Mouse (Mus musculus) cerebellum, postnatal 10 days (tissue): ENCODE results near the gene Barhl1.

ENCODE experiments used
- DNase-seq, 2 experiments: peaks; one replicate each; pipeline ENCODE4 v3.0.0; 2021; ENCODE audit warnings: mixed read lengths in 2 of 2

Gene Barhl1

GRCm38 (mm10) chr2:28911331-28912038, 5.0 kb downstream of the Barhl1 start:
- DNase-seq, result peak; percentile 72 to 73

- peak; percentile 57 to 58 for DNase-seq
Observed at GRCm38 (mm10) chr2:28910877-28911276, 5.6 kb downstream of the Barhl1 start.

DNA sequence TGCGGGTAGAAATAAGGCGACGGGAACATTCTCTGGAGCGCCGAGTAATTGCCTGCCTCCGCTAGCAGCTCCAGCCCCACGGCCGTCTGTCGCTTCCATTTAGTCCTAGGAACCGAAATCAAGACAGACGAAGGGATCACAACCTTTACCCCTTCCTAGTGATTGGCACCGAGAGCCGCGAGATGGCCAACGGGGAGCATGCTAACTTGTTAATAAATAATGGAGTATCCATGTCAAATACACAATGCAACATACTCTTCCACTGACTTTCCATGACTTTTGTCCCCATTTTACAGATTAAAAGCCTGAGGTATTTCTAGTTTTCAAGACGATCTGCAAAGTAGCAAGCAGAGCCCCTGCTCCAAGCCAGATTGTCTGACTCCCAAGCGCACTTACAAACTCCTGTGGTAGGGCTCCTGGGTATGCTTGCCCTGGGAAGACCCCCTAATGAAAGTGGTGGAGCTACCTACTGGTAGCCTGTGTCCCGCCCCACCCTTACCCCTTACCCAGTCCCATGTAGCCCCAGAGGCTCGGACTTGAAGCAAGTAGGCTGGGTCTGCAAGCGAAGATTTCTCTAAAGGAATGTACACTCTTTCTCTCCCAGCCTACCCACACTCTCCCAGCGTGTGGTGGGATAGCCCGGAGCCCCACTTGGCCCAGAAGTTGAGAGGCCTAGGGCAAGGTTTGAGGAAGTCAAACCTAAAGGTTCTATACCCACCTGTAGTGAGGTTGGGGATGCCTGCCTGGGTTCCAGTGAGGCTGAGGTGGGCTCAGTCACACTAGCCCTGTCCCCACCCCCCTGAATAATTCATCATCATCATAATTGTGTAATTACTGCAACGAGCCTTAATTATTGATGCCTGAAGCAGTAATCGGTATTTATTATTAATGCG, 6.4 kb downstream of the Barhl1 start:
- DNase-seq, result peak; percentile 29 to 40

GRCm38 (mm10) chr2:28909186-28909817, 7.2 kb downstream of the Barhl1 start:
- DNase-seq, result peak; percentile 46 to 56

- DNase-seq, result peak; percentile 73 to 86
Observed at GRCm38 (mm10) chr2:28908389-28909153, 7.9 kb downstream of the Barhl1 start.

DNA sequence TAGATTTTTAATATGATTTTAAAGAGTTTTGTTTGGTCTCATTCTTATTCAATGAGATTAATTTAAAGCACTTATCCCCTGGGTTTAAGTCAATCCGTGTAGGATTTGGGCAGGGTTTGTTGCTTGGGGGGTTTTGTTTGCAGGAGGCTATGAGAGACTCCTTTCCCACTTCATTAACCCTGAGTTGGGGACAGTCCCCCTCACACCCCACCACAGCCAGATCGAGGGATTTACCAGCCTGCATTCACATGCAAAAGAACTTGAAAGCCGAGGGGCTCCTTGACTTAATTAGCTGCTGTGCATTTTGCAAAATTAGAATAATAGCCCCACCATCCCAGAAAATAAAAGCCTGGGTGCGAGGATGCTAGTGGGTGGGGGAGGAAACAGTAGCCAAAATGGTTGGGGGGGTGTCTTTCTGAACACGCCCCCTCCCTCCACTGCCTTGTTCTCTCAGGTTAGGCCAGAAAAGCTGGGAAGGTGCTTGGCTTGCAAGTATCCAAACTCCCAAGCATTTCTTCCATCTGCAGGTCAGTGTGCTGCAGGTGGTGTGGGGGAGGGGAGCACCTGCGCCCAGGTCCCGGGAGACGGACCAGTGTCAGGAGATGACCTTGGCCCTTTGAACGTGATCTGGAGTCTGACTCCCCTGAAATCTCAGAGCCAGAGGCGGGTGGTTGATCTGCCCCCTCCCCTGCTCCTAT, 8.6 kb downstream of the Barhl1 start:
- DNase-seq, result peak in 1 of 2 experiments; percentile 77

GRCm38 (mm10) chr2:28905561-28905960, 10.9 kb downstream of the Barhl1 start:
- DNase-seq, result peak in 1 of 2 experiments; percentile 29

- peak; percentile 41 to 53 for DNase-seq
Observed at GRCm38 (mm10) chr2:28904786-28905185, 11.7 kb downstream of the Barhl1 start.

DNA sequence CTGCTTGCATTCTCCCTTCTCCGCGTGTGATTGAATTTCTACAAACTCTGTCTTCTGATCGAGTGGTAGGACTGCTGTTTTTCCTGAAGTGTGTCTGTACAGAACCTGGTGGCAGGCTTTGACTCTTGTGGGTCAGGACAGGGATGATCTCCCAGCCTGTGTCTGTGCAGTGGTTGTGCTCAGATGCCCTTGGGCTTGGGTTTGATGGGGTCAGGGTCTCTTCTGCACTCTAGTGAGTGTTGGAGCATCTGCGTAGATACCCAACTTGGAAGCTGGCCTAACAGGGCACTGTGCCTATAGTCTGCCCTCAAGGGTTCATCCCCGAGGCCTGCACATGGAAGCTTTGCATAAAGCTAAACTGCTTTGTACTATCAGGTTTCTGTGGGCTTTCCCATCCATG, 12.6 kb downstream of the Barhl1 start:
- peak; percentile 79 to 85 for DNase-seq

DNA sequence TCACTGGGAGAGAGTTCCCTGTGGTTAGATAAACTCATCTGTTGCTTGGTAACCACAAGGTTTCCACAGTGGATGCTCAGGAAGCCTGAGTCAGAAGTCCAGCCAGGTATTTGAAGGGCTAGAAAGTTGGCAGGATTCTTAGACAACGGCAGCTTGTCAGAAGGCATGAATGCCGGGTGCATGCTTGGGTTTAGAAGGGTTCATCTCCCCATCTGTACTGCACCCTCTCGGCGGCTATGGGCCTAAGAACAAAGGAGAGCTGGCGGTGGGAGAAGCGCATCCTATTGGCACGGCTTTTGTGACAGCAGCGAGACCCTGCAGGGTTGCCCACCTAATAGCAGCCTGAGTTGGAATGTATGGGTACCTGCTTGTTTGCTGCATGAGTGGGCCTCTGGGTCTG, 14.2 kb downstream of the Barhl1 start:
- peak; percentile 59 to 60 for DNase-seq

- DNase-seq, result no peak
Observed at GRCm38 (mm10) chr2:28897340-28897899, 19.0 kb downstream of the Barhl1 start.

GRCm38 (mm10) chr2:28895876-28896275, 20.6 kb downstream of the Barhl1 start:
- no peak for DNase-seq

DNA sequence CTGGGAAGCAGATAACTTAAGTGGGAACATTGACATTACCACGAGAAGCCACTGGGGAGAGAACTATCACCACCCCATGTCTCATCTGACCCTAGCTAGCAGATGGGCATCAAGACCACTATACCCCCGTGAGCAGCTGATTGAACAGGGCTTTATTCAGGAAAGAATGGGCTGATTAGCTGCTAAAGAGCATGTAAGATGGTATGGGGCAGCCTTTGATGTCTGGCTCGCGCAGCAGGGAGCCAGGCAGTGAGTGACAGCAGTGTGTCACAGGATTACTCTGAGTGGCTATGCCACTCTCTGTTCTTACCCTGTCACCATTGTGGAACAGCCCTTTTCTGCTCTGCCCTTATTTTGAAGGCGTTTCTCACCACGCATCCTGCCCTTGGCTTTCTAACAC, 22.9 kb downstream of the Barhl1 start:
- DNase-seq, result no peak

- no peak for DNase-seq
Observed at GRCm38 (mm10) chr2:28892796-28893195, 23.7 kb downstream of the Barhl1 start.

DNA sequence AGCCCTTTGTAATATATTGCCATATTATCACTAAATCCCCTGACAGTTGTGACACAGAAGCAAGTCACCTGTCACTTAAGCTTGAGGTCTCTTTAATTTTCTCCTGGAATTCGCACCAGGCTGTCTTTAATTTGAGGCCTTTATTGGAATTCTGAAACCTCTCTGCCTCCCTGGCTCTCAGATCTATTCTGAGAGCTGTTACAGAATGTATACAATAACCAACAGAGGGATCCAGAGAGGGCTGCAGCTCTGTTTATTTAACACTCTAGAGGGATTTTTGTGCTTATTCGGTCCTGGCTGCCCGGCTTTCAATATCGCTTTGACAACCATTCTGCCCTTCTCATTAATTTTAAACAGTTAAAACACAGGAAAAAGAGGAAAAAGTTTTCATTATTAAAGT, 31.6 kb downstream of the Barhl1 start:
- DNase-seq, result no peak

GRCm38 (mm10) chr2:28882826-28883485, 33.5 kb downstream of the Barhl1 start:
- peak; percentile 64 to 69 for DNase-seq

DNA sequence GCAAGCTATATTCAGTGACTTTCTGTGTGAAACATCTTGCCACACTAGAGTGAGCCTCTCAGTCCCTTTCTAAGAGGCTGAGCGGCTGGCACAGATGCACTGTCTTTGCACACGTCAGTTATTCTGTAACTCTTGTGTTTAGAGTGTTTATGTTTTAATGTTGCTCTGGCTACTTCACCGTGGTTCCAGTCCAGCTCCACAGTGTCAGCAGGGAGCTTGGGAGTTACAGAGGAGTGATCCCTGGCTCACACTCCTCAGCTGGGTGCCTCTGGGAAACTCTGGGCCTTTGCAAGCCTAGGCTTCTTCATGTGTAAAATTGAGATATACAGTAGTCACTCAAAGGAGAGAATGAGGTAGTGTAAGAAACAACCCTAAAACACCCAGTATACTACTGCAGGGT, 34.4 kb downstream of the Barhl1 start:
- no peak for DNase-seq

DNA sequence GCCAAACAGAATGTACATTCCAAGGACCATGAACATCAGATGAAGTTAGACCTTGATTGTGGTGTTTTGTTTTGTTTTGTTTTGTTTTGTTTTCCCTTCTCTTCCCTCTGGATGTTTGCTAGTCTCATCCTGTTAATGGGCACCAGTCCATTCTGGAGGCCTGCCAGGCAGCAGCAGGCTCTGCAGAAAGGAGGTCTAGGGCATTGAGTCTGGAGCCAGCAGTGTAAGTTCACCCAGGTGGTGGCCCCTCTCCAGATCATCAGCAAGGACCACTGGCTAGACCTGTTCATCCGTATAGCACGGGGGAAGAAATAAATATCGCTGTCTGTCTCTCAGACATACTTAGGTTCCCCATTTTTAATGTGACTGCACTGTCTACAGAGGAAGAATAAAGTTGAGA, 35.2 kb downstream of the Barhl1 start:
- peak; percentile 91 to 94 for DNase-seq

GRCm38 (mm10) chr2:28875554-28875953, 40.9 kb downstream of the Barhl1 start:
- DNase-seq, result peak; percentile 58 to 61

DNA sequence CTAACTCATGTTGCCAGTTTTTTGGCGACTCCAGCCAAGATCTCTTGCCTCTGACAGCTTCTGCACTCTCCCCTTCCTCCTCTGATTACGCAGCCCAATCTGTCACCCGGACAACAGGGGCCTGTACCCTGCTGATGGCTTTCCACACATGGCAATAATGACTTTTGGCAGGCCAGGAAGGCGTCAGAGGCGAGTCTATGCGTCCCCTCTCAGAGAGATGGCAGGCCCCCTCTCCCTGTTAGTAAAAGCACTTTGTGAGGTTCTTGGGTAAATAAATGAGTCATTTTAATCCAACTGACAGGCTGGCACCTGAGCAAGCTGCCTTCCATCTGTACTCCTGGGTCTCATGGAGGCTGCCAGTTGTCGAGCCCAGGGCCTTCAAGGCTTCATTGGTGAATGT, 49.0 kb downstream of the Barhl1 start:
- DNase-seq, result peak; percentile 89 to 94

DNA sequence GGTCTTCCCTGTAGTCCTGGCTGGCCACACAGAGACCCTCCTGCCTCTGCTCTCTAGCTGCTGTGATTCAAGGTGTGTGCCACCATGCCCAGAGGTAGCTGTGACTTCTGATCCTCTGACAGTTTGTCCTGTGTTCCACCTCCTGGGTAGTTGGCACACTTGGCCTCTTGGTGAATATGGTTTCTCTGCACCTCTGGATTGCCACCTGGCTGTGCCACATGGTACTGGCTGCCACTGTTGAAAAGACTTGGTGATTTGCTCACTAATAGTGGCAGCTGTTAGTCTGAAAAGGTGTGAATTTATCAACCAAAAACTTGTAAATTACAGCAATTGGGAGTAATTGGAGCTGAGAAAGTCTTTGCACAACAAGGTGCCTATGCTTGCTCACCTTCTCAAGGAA, 52.6 kb downstream of the Barhl1 start:
- DNase-seq, result peak in 1 of 2 experiments; percentile 19
